Mouse (Mus musculus): ENCODE results near the gene Tmem210. TPM values are rescaled to one million over a fixed set of nuclear protein-coding genes. Genes with fewer than 3 reads are reported as not detected.

The Tmem210 gene
- polyA plus RNA-seq, 1 experiment from 2014 or later = not detected

GRCm38 (mm10) chr2:25333569-25333968, 45.6 kb downstream of the Tmem210 start:
- Histone ChIP-seq H3K4me2 (replicated peaks; ENCODE audit: low read depth, low read length) (peak overlapping the region; percentile 86), H3K9ac (ENCODE audit: low read depth, low read length) (no peak overlapping the region), H3K27me3 (ENCODE audit: control insufficient read depth, insufficient read depth, low read length) (no peaks in the 10 kb centered on the region; the same call in 1 of the 2 replicates), H3K9me3 (ENCODE audit: control insufficient read depth, low read length) (no peaks in the 10 kb centered on the region), H3K36me3 (ENCODE audit: control insufficient read depth, insufficient read depth, low read length) (peaks cover 3% of the 10 kb centered on the region; the same call in 1 of the 2 replicates), H3K4me3 (ENCODE audit: low read depth, low read length) (peak overlapping the region; percentile 93), H3K27ac (ENCODE audit: low read depth, low read length) (no peak overlapping the region), H3K4me1 (replicated peaks; ENCODE audit: control insufficient read depth, insufficient read depth, low read length) (peaks cover 3% of the 10 kb centered on the region; the same call in 1 of the 2 replicates)
- no peak for ATAC-seq (ENCODE audit: low FRiP score)
- no peak for DNase-seq (ENCODE audit: low spot score)
- WGBS = 91% methylated on average over 2 of the region's 2 CpGs

- H3K4me3 ChIP-seq (ENCODE audit: low read depth, low read length) = no peak overlapping the region
- H3K4me2 ChIP-seq (replicated peaks; ENCODE audit: low read depth, low read length) = no peak overlapping the region
- DNase-seq (ENCODE audit: low spot score) (no peak), ATAC-seq (ENCODE audit: low FRiP score) (no peak)
- H3K9ac ChIP-seq (ENCODE audit: low read depth, low read length) = no peak overlapping the region
- peaks cover 2% of the 10 kb centered on the region; the same call in 1 of the 2 replicates for H3K4me1 ChIP-seq (replicated peaks; ENCODE audit: control insufficient read depth, insufficient read depth, low read length)
- H3K9me3 ChIP-seq (ENCODE audit: control insufficient read depth, low read length) = no peaks in the 10 kb centered on the region
- no peaks in the 10 kb centered on the region for H3K27me3 ChIP-seq (ENCODE audit: control insufficient read depth, insufficient read depth, low read length)
- H3K27ac ChIP-seq (ENCODE audit: low read depth, low read length) = no peak overlapping the region
- WGBS = 94% methylated on average over 6 of the region's 6 CpGs
- H3K36me3 ChIP-seq (ENCODE audit: control insufficient read depth, insufficient read depth, low read length) = peaks cover 6% of the 10 kb centered on the region; the same call in 1 of the 2 replicates
These were observed 50.4 kb downstream of the Tmem210 start for GRCm38 (mm10) chr2:25338303-25338702.

Other genes starting within 250 kb of the Tmem210 start
- 37.6 and 51.1 TPM in 2 replicates for gene Nsmf, start 233.8 kb upstream of the Tmem210 start, polyA plus RNA-seq (2014; fragmentation: Nextera tagmentation; extraction: Ambion mirVana)
- gene Entpd8, start 207.8 kb upstream of the Tmem210 start, polyA plus RNA-seq (2014; fragmentation: Nextera tagmentation; extraction: Ambion mirVana) = not detected in 2 replicates
- gene Noxa1, start 193.0 kb upstream of the Tmem210 start, polyA plus RNA-seq (2014; fragmentation: Nextera tagmentation; extraction: Ambion mirVana) = not detected in 2 replicates
- 44.6 and 60.5 TPM in 2 replicates for gene Nrarp, start 107.4 kb upstream of the Tmem210 start, polyA plus RNA-seq (2014; fragmentation: Nextera tagmentation; extraction: Ambion mirVana)
- gene Tor4a, start 91.3 kb upstream of the Tmem210 start, polyA plus RNA-seq (2014; fragmentation: Nextera tagmentation; extraction: Ambion mirVana) = 0.94 and 2.4 TPM in 2 replicates
- gene Nelfb, start 76.7 kb upstream of the Tmem210 start, polyA plus RNA-seq (2014; fragmentation: Nextera tagmentation; extraction: Ambion mirVana) = 89.6 and 93.7 TPM in 2 replicates
- gene Stpg3, start 73.5 kb upstream of the Tmem210 start, polyA plus RNA-seq (2014; fragmentation: Nextera tagmentation; extraction: Ambion mirVana) = not detected in 2 replicates
- gene Fam166a, start 69.4 kb upstream of the Tmem210 start, polyA plus RNA-seq (2014; fragmentation: Nextera tagmentation; extraction: Ambion mirVana) = not detected in 2 replicates
- 519 and 526 TPM in 2 replicates for gene Tubb4b, start 63.4 kb upstream of the Tmem210 start, polyA plus RNA-seq (2014; fragmentation: Nextera tagmentation; extraction: Ambion mirVana)
- gene Slc34a3, start 53.8 kb upstream of the Tmem210 start, polyA plus RNA-seq (2014; fragmentation: Nextera tagmentation; extraction: Ambion mirVana) = not detected in 2 replicates
- gene Rnf224, start 51.4 kb upstream of the Tmem210 start, polyA plus RNA-seq (2014; fragmentation: Nextera tagmentation; extraction: Ambion mirVana) = not detected in 2 replicates
- gene Rnf208, start 45.9 kb upstream of the Tmem210 start, polyA plus RNA-seq (2014; fragmentation: Nextera tagmentation; extraction: Ambion mirVana) = 21.7 and 23.9 TPM in 2 replicates
- gene Cysrt1, start 45.7 kb upstream of the Tmem210 start, polyA plus RNA-seq (2014; fragmentation: Nextera tagmentation; extraction: Ambion mirVana) = not detected in 2 replicates
- 4.3 and 4.9 TPM in 2 replicates for gene AL732309.1, start 41.3 kb upstream of the Tmem210 start, polyA plus RNA-seq (2014; fragmentation: Nextera tagmentation; extraction: Ambion mirVana)
- gene Tmem203, start 32.7 kb upstream of the Tmem210 start, polyA plus RNA-seq (2014; fragmentation: Nextera tagmentation; extraction: Ambion mirVana) = 12.2 and 14.6 TPM in 2 replicates
- 4.0 and 4.5 TPM in 2 replicates for gene Tprn, start 25.5 kb upstream of the Tmem210 start, polyA plus RNA-seq (2014; fragmentation: Nextera tagmentation; extraction: Ambion mirVana)
- gene Ssna1, start 15.7 kb upstream of the Tmem210 start, polyA plus RNA-seq (2014; fragmentation: Nextera tagmentation; extraction: Ambion mirVana) = 244 and 248 TPM in 2 replicates
- 107 and 110 TPM in 2 replicates for gene Anapc2, start 15.7 kb upstream of the Tmem210 start, polyA plus RNA-seq (2014; fragmentation: Nextera tagmentation; extraction: Ambion mirVana)
- not detected in 2 replicates for gene Lrrc26, start 1.8 kb downstream of the Tmem210 start, polyA plus RNA-seq (2014; fragmentation: Nextera tagmentation; extraction: Ambion mirVana)
- 3.6 and 3.9 TPM in 2 replicates for gene Grin1, start 31.0 kb downstream of the Tmem210 start, polyA plus RNA-seq (2014; fragmentation: Nextera tagmentation; extraction: Ambion mirVana)
- 86.7 and 133 TPM in 2 replicates for gene Man1b1, start 44.2 kb downstream of the Tmem210 start, polyA plus RNA-seq (2014; fragmentation: Nextera tagmentation; extraction: Ambion mirVana)
- gene Dpp7, start 68.2 kb downstream of the Tmem210 start, polyA plus RNA-seq (2014; fragmentation: Nextera tagmentation; extraction: Ambion mirVana) = 13.4 and 21.3 TPM in 2 replicates
- 4.1 and 6.5 TPM in 2 replicates for gene Uap1l1, start 77.5 kb downstream of the Tmem210 start, polyA plus RNA-seq (2014; fragmentation: Nextera tagmentation; extraction: Ambion mirVana)
- 41.0 and 45.2 TPM in 2 replicates for gene Sapcd2, start 84.2 kb downstream of the Tmem210 start, polyA plus RNA-seq (2014; fragmentation: Nextera tagmentation; extraction: Ambion mirVana)
- 0.21 TPM in 1 of 2 replicates, not detected in the other for gene Entpd2, start 107.7 kb downstream of the Tmem210 start, polyA plus RNA-seq (2014; fragmentation: Nextera tagmentation; extraction: Ambion mirVana)
- gene Npdc1, start 111.2 kb downstream of the Tmem210 start, polyA plus RNA-seq (2014; fragmentation: Nextera tagmentation; extraction: Ambion mirVana) = 123 and 151 TPM in 2 replicates
- gene Fut7, start 135.1 kb downstream of the Tmem210 start, polyA plus RNA-seq (2014; fragmentation: Nextera tagmentation; extraction: Ambion mirVana) = 0.11 TPM in 1 of 2 replicates, not detected in the other
- gene Abca2, start 140.6 kb downstream of the Tmem210 start, polyA plus RNA-seq (2014; fragmentation: Nextera tagmentation; extraction: Ambion mirVana) = 3.5 and 3.7 TPM in 2 replicates
- gene Clic3, start 168.7 kb downstream of the Tmem210 start, polyA plus RNA-seq (2014; fragmentation: Nextera tagmentation; extraction: Ambion mirVana) = 0.57 TPM in 1 of 2 replicates, not detected in the other
- 27.6 and 28.0 TPM in 2 replicates for gene Paxx, start 172.9 kb downstream of the Tmem210 start, polyA plus RNA-seq (2014; fragmentation: Nextera tagmentation; extraction: Ambion mirVana)
- gene Ptgds, start 181.9 kb downstream of the Tmem210 start, polyA plus RNA-seq (2014; fragmentation: Nextera tagmentation; extraction: Ambion mirVana) = 0.39 and 0.64 TPM in 2 replicates
- gene Lcn12, start 205.8 kb downstream of the Tmem210 start, polyA plus RNA-seq (2014; fragmentation: Nextera tagmentation; extraction: Ambion mirVana) = not detected in 2 replicates
- gene Fbxw5, start 212.6 kb downstream of the Tmem210 start, polyA plus RNA-seq (2014; fragmentation: Nextera tagmentation; extraction: Ambion mirVana) = 64.2 and 75.3 TPM in 2 replicates
- gene C8g, start 213.6 kb downstream of the Tmem210 start, polyA plus RNA-seq (2014; fragmentation: Nextera tagmentation; extraction: Ambion mirVana) = 4.0 and 6.1 TPM in 2 replicates

Measured in hindbrain, embryonic 11.5 days (tissue).